Mouse (Mus musculus) cerebellum, adult 8-10 months (tissue): ENCODE results near the gene Aurkb.
A peak's percentile ranks its signal among the peaks of the same experiment; 100 is the strongest.
"Not testable (repeated sequence)": the region's sequence is repeated elsewhere in the genome, so short reads cannot be mapped to it uniquely, and the experiment has no call there.

Source experiments
- DNase-seq: peaks from one replicate; pipeline ENCODE4 v3.0.0; 2022

Aurkb gene

GRCm38 (mm10) chr11:69086390-69086789 is 40.9 kb downstream of the Aurkb start:
- no peak for DNase-seq

DNA sequence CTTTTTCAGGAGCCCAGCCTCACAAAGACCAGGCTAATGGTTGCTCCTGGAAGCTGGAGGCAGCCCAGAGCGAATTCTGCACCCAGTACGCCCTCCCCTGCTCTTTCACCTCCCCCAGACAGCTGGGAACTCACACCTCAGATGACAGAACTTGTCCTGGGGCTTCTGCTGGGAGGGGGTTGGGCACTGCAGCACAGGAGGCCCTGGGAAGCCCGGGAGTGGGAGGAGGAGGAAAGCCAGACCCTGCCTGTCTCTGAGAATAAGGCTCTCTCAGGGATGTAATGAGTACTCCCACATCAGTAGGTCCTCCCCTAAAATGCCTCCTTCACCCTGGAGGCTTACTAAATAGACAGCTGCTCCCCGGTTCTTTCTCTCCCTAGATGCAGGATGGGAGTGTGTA is 41.6 kb downstream of the Aurkb start:
- DNase-seq = no peak

DNA sequence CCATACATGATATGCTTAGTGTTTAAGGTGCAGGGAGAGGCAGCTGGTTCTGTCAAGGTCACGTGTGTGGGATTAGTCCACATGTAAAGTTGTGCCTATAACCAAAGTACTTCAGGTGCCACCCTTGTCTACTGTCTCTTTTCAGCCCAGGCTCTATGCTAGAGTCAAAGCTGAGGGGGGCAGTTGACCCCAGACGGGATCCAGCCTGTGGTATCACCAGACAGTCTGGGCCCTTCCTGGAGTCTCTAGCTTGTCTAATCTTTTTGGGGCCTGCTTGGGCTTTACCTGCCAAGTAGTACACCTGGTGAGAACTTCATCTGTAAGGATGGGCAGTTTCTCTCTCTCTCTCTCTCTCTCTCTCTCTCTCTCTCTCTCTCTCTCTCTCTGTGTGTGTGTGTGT is 42.1 kb downstream of the Aurkb start:
- no peak for DNase-seq

DNA sequence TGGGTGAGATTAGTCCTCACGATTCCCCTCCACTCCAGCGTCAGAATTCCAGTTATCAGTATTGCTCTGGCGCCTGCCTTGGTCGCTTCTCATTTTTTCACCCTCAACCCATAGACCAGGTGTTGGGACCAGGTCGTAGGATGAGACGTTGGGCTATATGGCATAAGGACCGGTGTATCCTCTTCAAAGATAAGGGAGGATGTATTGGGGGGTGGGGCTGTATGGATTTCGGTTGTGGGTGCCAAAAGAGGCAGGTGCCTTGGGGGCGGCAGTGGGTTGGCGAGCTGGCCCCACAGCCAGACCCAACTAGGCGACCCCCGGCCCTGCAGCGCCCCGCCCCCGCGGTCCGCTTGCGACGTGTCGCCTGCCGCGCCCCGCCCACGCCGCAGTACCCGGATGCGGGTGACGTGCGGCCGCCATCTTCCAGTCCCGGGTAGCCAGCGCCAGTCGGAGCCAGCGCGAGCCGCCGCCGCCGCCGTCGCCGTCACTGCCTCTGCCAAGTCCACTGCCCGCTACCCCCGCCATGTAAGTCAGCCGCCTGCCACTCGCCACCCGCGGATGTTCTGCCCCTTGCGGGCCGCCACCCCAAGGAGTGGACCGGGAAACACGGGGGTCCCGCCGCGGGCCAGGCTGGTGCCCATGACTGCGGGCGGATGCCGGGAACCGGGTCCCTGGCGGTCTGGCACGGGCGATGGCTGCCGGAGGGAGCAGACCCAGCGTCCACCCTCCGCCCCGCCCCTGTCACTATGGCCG is 42.8 kb downstream of the Aurkb start, which contains the start of gene Vamp2:
TSS of gene Vamp2 (plus strand) at position 388 of the 753 bp plus-strand sequence.
- peak; percentile 93 for DNase-seq

DNA sequence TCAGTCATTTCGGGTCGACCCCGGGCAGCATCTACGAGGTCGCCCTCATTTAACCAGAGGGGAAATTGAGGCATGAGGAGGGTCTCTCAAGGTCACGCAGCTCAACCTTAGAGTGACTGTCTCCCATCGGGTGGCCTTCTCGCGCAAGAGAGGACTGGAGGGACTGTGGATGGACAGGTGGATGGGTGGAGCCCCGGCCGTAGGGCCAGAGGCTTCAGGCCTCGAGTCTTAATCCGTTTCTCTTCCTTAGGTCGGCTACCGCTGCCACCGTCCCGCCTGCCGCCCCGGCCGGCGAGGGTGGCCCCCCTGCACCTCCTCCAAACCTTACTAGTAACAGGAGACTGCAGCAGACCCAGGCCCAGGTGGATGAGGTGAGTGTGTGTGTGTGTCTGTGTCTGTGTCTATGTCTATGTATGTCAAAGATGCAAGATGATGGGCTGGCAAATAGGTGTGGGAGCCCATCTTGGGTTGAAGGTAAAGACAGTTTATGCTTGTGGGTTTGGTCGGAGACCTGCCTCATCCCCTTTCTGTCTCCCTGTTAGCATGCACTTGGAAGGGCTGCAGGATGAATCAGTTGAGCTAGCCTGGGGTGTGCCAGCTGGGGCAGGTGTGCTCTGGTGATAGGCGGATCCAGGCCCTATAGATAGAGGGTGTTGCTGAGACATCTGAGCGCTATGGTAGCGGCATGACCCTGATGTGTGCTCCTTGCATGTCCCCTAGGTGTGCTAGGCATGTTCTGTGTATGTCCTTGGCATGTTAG is 43.6 kb downstream of the Aurkb start:
- DNase-seq = no peak

GRCm38 (mm10) chr11:69089616-69090290 is 44.3 kb downstream of the Aurkb start:
- no peak for DNase-seq

GRCm38 (mm10) chr11:69090367-69090766 is 44.9 kb downstream of the Aurkb start:
- no peak for DNase-seq

DNA sequence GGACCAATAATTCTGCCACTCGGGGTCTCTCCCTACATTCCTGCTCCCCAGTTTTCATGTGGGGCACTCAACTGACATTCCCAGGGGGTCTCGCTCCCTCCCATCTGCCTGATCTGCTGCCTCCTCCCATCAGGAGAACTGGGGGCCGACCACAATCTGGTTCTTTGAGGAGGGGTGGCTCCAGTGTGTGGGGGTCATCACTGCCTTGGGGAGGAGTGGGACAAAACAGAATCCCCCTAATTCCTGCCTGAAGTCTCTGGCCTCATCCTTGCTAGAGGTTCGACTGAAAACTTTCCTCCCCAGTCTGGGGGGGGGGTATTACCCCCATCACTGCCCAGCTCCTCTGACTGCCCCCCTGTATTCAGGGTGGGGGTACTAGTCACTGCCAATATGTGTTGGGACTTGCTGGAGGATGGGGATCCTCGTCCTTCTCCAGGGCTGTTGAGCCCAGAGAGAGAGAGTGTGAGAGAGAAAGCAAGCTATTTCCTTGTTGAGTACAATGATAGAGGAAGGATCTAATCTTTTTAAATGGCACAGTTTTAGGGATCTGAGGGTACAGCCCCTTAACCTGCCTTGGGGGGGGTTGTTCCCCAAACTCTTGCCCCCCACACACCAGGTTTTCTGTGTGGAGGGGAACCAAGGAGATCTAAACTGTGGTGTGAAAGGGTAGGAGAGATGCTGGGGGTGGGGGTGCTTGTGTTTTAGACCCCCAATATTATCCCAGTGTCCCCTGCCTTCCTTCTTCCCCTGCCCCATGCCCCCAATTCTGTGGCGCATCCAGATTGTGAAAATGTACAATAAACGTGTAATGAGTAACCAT is 46.3 kb downstream of the Aurkb start:
- no peak for DNase-seq

- peak; percentile 92 for DNase-seq
Measured at GRCm38 (mm10) chr11:69092386-69092751, 46.9 kb downstream of the Aurkb start.

DNA sequence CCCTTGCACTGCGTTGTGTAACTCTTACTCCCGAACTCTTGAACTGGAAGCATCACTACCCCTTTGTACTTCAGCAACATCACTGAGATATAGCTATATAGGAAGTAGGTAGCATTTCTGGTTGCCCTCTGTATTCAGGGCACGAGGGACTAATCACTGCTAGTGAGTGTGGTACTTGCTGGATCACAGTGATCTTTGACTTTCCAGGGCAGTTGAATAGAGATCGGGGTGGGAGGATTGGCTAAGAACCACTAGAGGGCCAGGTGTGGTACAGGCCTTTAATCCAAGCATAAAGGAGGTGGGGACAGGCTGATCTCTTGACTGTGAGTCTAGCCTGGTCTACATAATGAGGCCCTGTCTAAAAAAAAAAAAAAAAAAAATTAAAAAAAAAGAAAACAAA is 47.4 kb downstream of the Aurkb start:
- DNase-seq = no peak

DNA sequence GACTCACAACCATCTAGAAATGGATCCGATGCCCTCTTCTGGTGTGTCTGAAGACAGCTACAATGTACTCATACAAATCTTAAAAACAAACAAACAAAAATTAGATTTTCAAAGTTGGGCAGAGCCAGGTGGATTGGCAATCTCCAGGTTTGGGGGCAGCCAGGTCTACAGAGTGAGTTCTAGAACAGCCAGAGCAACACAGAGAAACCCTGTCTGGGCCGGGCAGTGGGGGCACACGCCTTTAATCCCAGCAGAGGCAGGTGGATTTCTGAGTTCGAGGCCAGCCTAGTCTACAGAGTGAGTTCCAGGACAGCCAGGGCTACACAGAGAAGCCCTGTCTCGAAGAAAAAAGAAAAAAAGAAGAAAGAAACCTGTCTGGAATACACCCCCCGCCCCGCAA is 48.4 kb downstream of the Aurkb start:
- DNase-seq = not testable (repeated sequence)

- DNase-seq = peak; percentile 99
Measured at GRCm38 (mm10) chr11:69094697-69095429, 49.4 kb downstream of the Aurkb start, which contains the start of gene Per1. TSS of gene Per1 (plus strand) at chr11:69095217.

GRCm38 (mm10) chr11:69095511-69096231 is 50.2 kb downstream of the Aurkb start:
- DNase-seq = no peak

DNA sequence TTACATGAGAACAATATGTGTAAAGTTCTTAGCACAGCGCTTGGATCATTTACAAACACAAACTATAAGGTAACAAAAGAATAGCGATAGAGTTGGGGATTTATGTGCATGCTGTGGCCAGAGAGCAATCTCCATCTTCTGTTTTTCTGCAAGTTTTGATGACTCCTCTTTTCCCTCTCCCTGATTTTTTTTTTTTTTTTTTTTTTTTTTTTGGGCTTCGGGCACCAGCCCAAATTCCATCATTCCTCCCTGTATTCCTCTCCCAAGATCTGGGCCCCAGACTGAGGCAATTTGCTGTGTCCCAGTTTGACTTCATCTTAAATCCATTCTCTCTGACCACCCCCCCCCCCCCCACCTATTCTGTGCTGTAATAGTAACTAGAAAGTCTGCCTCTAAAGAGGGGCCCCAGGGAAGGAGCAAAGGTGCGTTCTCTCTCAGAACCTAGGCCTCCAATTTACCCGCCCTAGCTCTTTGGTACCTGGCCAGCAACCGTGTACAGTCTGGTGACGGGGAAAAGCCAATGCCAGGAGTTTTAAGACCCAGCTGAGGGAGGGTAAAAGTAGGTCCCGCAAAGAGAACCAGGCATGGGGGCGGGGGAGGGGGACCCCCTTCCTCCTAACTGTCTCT is 51.0 kb downstream of the Aurkb start:
- DNase-seq = no peak

- peak; percentile 87 for DNase-seq
Measured at GRCm38 (mm10) chr11:69096987-69097900, 51.8 kb downstream of the Aurkb start.

DNA sequence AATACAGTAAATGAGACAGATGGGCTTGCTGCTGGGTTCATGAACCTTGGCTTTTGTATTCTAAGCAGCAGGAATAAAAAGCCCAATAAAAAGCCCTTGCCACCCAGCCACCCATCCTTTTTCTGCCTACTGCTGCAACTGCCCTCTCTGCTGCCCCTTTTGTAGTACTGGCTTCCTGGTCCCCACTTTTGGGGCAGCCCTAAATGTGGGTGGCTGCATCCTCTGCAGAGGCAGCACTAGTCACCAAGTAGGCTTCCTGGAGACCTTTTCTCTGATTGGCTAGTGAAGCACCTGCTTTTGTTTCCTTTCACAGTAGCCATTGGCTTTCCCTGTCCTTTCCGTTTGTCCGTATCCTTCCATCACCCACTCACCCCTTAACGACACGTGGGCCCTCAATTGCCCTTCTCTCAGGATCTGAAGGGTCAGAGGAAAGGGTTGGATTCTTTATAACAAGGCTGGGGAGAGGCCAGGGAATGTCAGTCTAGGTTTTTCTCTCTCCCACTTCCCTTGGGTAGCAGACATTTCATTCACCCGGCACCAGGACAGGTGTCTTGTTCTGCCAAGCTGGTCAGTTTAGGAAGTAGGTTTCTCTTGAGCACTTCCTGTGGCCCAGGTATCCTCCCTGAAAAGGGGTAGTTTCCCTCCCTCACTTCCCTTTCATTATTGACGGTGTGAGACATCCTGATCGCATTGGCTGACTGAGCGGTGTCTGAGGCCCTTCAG is 52.8 kb downstream of the Aurkb start:
- DNase-seq = no peak

DNA sequence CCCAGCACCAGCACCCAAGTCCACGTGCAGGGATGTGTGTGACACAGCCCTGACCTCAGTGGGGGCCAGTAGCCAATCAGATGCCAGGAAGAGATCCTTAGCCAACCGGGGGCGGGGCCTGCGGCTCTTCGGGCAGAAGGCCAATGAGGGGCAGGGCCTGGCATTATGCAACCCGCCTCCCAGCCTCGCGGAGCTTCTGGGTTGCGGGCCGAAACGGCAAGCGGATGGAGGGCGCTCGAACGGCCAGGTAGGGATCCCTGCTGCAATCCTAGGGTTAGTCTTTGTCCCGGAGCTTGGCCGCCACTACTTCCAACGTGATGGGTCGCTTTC is 53.3 kb downstream of the Aurkb start:
- DNase-seq = peak; percentile 99

- DNase-seq = peak; percentile 77
Measured at GRCm38 (mm10) chr11:69099177-69099914, 53.9 kb downstream of the Aurkb start.
